Mouse (Mus musculus) spleen, postnatal 14 days (tissue): ENCODE results near the gene Limch1.

Source experiments
- DNase-seq, 2 experiments: peaks; one replicate each; pipeline ENCODE4 v3.0.0; 2021 to 2022; ENCODE audit warnings: low spot score in 2 of 2

Gene Limch1

GRCm38 (mm10) chr5:67024459-67025050 is 278.9 kb downstream of the Limch1 start:
- no peak for DNase-seq

GRCm38 (mm10) chr5:67025095-67025494 is 279.5 kb downstream of the Limch1 start:
- no peak for DNase-seq

GRCm38 (mm10) chr5:67025581-67025980 is 280.0 kb downstream of the Limch1 start:
- DNase-seq: no peak

GRCm38 (mm10) chr5:67028786-67029185 is 283.2 kb downstream of the Limch1 start:
- no peak for DNase-seq

GRCm38 (mm10) chr5:67029946-67030345 is 284.3 kb downstream of the Limch1 start:
- no peak for DNase-seq

GRCm38 (mm10) chr5:67032601-67033000 is 287.0 kb downstream of the Limch1 start:
- no peak for DNase-seq

GRCm38 (mm10) chr5:67043932-67044331 is 298.3 kb downstream of the Limch1 start:
- DNase-seq: no peak

- DNase-seq: no peak
Measured at GRCm38 (mm10) chr5:67048003-67048402, 302.4 kb downstream of the Limch1 start.

- DNase-seq: no peak
Measured at GRCm38 (mm10) chr5:67057803-67058202, 312.2 kb downstream of the Limch1 start.

- DNase-seq: no peak
Measured at GRCm38 (mm10) chr5:67060519-67060918, 314.9 kb downstream of the Limch1 start.

- DNase-seq: no peak
Measured at GRCm38 (mm10) chr5:67063596-67063995, 318.0 kb downstream of the Limch1 start.

- DNase-seq: no peak
Measured at GRCm38 (mm10) chr5:67083117-67083516, 337.5 kb downstream of the Limch1 start.

GRCm38 (mm10) chr5:67090856-67091255 is 345.2 kb downstream of the Limch1 start:
- no peak for DNase-seq

- DNase-seq: no peak
Measured at GRCm38 (mm10) chr5:67091766-67092165, 346.1 kb downstream of the Limch1 start.

- no peak for DNase-seq
Measured at GRCm38 (mm10) chr5:67093991-67094390, 348.4 kb downstream of the Limch1 start.

- no peak for DNase-seq
Measured at GRCm38 (mm10) chr5:67095153-67095552, 349.5 kb downstream of the Limch1 start.

- no peak for DNase-seq
Measured at GRCm38 (mm10) chr5:67095651-67096377, 350.2 kb downstream of the Limch1 start.

- DNase-seq: no peak
Measured at GRCm38 (mm10) chr5:67096378-67096771, 350.7 kb downstream of the Limch1 start.

GRCm38 (mm10) chr5:67097106-67098050 is 351.8 kb downstream of the Limch1 start:
- DNase-seq: no peak

- no peak for DNase-seq
Measured at GRCm38 (mm10) chr5:67098051-67098732, 352.6 kb downstream of the Limch1 start.

- DNase-seq: no peak
Measured at GRCm38 (mm10) chr5:67098733-67099323, 353.2 kb downstream of the Limch1 start, which contains the start of gene Phox2b. TSS of gene Phox2b (minus strand) at chr5:67099301.
